Mouse (Mus musculus): ENCODE data around the gene Snx29. TPM values are rescaled to one million over a fixed set of nuclear protein-coding genes. Genes with fewer than 3 reads are reported as not detected.

The Snx29 gene
- total and polyA plus RNA-seq, 2 experiments from 2014 or later = 7.0 to 22.8 TPM

- Histone ChIP-seq H3K9ac (replicated peaks; ENCODE audit: low read length, poor library complexity, severe bottlenecking) (no peak overlapping the region), H3K4me2 (ENCODE audit: low read depth, low read length, poor library complexity, severe bottlenecking) (no peak overlapping the region), H3K4me3 (ENCODE audit: low read depth, low read length) (no peak overlapping the region), H3K36me3 (ENCODE audit: insufficient read depth, low read length) (0 out of 2 replicates have a peak, but pooled peaks cover 5% of the 10 kb centered on the region), H3K4me1 (ENCODE audit: insufficient read depth, low read length) (no peaks in the 10 kb centered on the region), H3K9me3 (ENCODE audit: low read length) (no peaks in the 10 kb centered on the region), H3K27me3 (ENCODE audit: insufficient read depth, low read length) (no peaks in the 10 kb centered on the region), H3K27ac (ENCODE audit: low read depth, low read length) (no peak overlapping the region)
- WGBS = 85% methylated on average over 12 of the region's 12 CpGs
- no peak for TF ChIP-seq CTCF (IDR thresholded peaks at IDR 0.05)
- ATAC-seq (ENCODE audit: low FRiP score) (no peak), DNase-seq (ENCODE audit: low spot score) (no peak)
These were observed 196.2 kb downstream of the Snx29 start for GRCm38 (mm10) chr16:11518803-11519498.

GRCm38 (mm10) chr16:11526104-11526786 lies 203.5 kb downstream of the Snx29 start:
- no peak for ATAC-seq (ENCODE audit: low FRiP score)

GRCm38 (mm10) chr16:11526996-11527395 lies 204.3 kb downstream of the Snx29 start:
- 61% methylated on average over 10 of the region's 10 CpGs for WGBS
- no peak overlapping the region for H3K27ac ChIP-seq (ENCODE audit: low read depth, low read length)
- no peak for ATAC-seq (ENCODE audit: low FRiP score)
- no peaks in the 10 kb centered on the region for H3K27me3 ChIP-seq (ENCODE audit: insufficient read depth, low read length)
- H3K9ac ChIP-seq (replicated peaks; ENCODE audit: low read length, poor library complexity, severe bottlenecking) = no peak overlapping the region
- H3K4me1 ChIP-seq (ENCODE audit: insufficient read depth, low read length) = no peaks in the 10 kb centered on the region
- no peak for DNase-seq (ENCODE audit: low spot score)
- H3K4me3 ChIP-seq (ENCODE audit: low read depth, low read length) = no peak overlapping the region
- TF ChIP-seq CTCF (IDR thresholded peaks at IDR 0.05) = no peak
- no peak overlapping the region for H3K4me2 ChIP-seq (ENCODE audit: low read depth, low read length, poor library complexity, severe bottlenecking)
- 0 out of 2 replicates have a peak, but pooled peaks cover 4% of the 10 kb centered on the region for H3K36me3 ChIP-seq (ENCODE audit: insufficient read depth, low read length)
- no peaks in the 10 kb centered on the region for H3K9me3 ChIP-seq (ENCODE audit: low read length)

More at GRCm38 (mm10) chr16:11526104-11526786, 203.5 kb downstream of the Snx29 start:
- no peaks in the 10 kb centered on the region for H3K9me3 ChIP-seq (ENCODE audit: low read length)
- H3K9ac ChIP-seq (replicated peaks; ENCODE audit: low read length, poor library complexity, severe bottlenecking) = no peak overlapping the region
- TF ChIP-seq CTCF (IDR thresholded peaks at IDR 0.05) = no peak
- H3K36me3 ChIP-seq (ENCODE audit: insufficient read depth, low read length) = 0 out of 2 replicates have a peak, but pooled peaks cover 4% of the 10 kb centered on the region
- no peak overlapping the region for H3K4me3 ChIP-seq (ENCODE audit: low read depth, low read length)
- no peak for DNase-seq (ENCODE audit: low spot score)
- WGBS = 73% methylated on average over 10 of the region's 10 CpGs
- no peaks in the 10 kb centered on the region for H3K4me1 ChIP-seq (ENCODE audit: insufficient read depth, low read length)
- H3K4me2 ChIP-seq (ENCODE audit: low read depth, low read length, poor library complexity, severe bottlenecking) = no peak overlapping the region
- no peak overlapping the region for H3K27ac ChIP-seq (ENCODE audit: low read depth, low read length)
- no peaks in the 10 kb centered on the region for H3K27me3 ChIP-seq (ENCODE audit: insufficient read depth, low read length)

DNA sequence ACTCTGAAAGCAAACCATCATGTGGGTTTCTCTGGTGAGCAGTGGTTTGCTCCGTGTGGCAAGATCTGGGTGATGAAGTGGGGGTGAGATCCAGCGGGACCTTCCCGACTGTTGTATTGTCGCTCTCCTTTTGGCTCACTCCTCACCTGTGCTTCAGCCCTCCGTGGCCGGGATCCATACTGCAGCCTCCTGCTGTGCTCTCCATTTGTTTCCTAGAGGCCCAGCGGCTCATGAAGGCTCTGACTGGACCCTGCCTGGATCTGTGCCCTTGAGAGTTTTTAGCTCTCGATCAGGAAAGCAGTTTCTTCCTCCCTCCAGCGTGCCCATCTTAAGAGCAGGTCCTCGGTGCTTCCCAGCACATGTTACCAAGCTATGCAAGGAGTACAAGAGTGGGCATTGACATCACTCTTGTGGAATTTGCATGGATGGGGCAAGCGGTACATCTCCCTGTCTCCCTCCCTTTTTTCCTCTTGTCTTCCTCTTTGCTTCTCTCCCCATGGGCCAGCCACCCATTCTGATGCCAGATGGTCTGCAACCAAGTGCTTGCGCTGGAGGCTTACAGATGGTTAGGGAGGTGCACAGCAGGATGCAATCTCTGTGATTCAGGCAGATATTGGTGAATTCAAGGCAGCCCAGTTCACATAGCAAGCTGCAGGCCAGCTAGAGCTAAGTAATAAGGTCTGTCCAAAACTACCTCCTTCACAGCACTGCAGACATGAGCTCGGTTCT lies 207.9 kb downstream of the Snx29 start:
- no peaks in the 10 kb centered on the region for H3K9me3 ChIP-seq (ENCODE audit: low read length)
- ATAC-seq (ENCODE audit: low FRiP score) = no peak
- no peak for TF ChIP-seq CTCF (IDR thresholded peaks at IDR 0.05)
- 50% methylated on average over 13 of the region's 13 CpGs for WGBS
- H3K27me3 ChIP-seq (ENCODE audit: insufficient read depth, low read length) = no peaks in the 10 kb centered on the region
- DNase-seq (ENCODE audit: low spot score) = peak; percentile 21
- H3K4me1 ChIP-seq (ENCODE audit: insufficient read depth, low read length) = no peaks in the 10 kb centered on the region
- no peak overlapping the region for H3K27ac ChIP-seq (ENCODE audit: low read depth, low read length)
- H3K4me3 ChIP-seq (ENCODE audit: low read depth, low read length) = no peak overlapping the region
- no peak overlapping the region for H3K9ac ChIP-seq (replicated peaks; ENCODE audit: low read length, poor library complexity, severe bottlenecking)
- no peak overlapping the region for H3K4me2 ChIP-seq (ENCODE audit: low read depth, low read length, poor library complexity, severe bottlenecking)
- peaks cover 4% of the 10 kb centered on the region; the same call in 1 of the 2 replicates for H3K36me3 ChIP-seq (ENCODE audit: insufficient read depth, low read length)

GRCm38 (mm10) chr16:11531441-11531840 lies 208.7 kb downstream of the Snx29 start:
- Histone ChIP-seq H3K4me3 (ENCODE audit: low read depth, low read length) (no peak overlapping the region), H3K36me3 (ENCODE audit: insufficient read depth, low read length) (peaks cover 4% of the 10 kb centered on the region; the same call in 1 of the 2 replicates), H3K27me3 (ENCODE audit: insufficient read depth, low read length) (no peaks in the 10 kb centered on the region), H3K9me3 (ENCODE audit: low read length) (no peaks in the 10 kb centered on the region), H3K9ac (replicated peaks; ENCODE audit: low read length, poor library complexity, severe bottlenecking) (no peak overlapping the region), H3K4me1 (ENCODE audit: insufficient read depth, low read length) (no peaks in the 10 kb centered on the region), H3K27ac (ENCODE audit: low read depth, low read length) (no peak overlapping the region), H3K4me2 (ENCODE audit: low read depth, low read length, poor library complexity, severe bottlenecking) (no peak overlapping the region)
- WGBS = 93% methylated on average over 7 of the region's 7 CpGs
- no peak for TF ChIP-seq CTCF (IDR thresholded peaks at IDR 0.05)
- ATAC-seq (ENCODE audit: low FRiP score) = no peak
- no peak for DNase-seq (ENCODE audit: low spot score)
